Mouse (Mus musculus): Measurements from ENCODE around the gene Tcte2. TPM values are rescaled to one million over a fixed set of nuclear protein-coding genes. Genes with fewer than 3 reads are reported as not detected.

The Tcte2 gene
- total RNA-seq, 2 experiments from 2014 or later = 21.4 to 23.2 TPM

DNA sequence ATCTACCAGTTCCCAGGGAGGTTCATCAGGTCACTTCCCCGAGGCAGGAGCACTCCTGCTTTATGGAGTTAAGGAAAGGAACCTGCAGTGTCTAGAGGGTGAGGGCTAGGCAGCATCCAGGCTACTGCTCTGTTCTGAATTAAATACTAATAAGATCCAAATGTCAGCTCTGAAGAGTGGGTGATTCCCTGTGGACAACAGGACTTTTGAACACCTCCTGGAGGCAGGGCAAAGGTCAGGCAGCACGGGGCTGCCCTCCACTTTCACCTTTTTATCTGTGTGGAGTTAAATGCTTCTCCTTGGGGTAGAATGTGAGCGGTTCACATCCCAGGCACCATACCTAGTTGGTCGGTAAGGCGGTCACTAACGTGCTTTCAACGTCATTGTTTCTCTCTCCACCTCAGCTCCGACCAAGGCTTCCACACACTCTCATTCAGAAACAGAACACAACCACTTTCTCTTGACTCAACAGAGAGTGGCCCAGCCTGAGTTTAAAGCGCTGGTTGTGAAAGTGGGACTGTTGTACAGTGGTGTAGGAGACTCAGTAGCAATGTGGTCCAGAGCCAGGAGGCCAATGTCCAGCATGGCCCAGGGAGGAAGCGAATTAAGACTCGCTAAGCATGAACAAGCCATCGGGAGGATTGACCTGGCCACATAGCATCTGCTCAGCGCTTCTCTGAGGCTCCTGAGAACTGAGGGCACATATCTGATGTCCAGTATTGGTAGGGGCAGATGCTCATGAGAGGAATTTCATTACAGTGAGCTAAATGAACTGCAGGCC, 98.0 kb downstream of the Tcte2 start:
- Histone ChIP-seq H3K4me3 (no peak overlapping the region), H3K27ac (no peak overlapping the region)
- no peak for TF ChIP-seq CTCF (IDR thresholded peaks at IDR 0.05)
- no peak for DNase-seq (ENCODE audit: extremely low spot score in 1 of 2, low spot score in 2 of 2)
- intact Hi-C loops (cut with DNase I) = no loop called here

Other genes starting within 250 kb of the Tcte2 start
- gene Afdn, start 1.3 kb downstream of the Tcte2 start, total RNA-seq (2021) = 100 to 1,000 TPM; 127 to 134 TPM
- gene Gm7168, start 186.5 kb upstream of the Tcte2 start, total RNA-seq (2021) = not detected
- not detected for gene Gm7356, start 241.9 kb upstream of the Tcte2 start, total RNA-seq (2021)

Measured in left cerebral cortex, adult 2 months (tissue).